Mouse (Mus musculus): ENCODE data around the gene Cep104. TPM values are rescaled to one million over a fixed set of nuclear protein-coding genes. Genes with fewer than 3 reads are reported as not detected.

The Cep104 gene
- total and polyA plus RNA-seq, 3 experiments, result 6.1 to 14.7 (median 8.6) TPM

- no peak for ATAC-seq (ENCODE audit: extremely low read depth, insufficient number of reproducible peaks, low FRiP score, poor library complexity, severe bottlenecking)
- Histone ChIP-seq H3K9me3 (replicated peaks) (no peaks in the 10 kb centered on the region), H3K27me3 (ENCODE audit: insufficient read depth, low read length) (peaks cover 2% of the 10 kb centered on the region; the same call in 1 of the 2 replicates), H3K36me3 (replicated peaks) (no peaks in the 10 kb centered on the region), H3K4me1 (ENCODE audit: insufficient read depth, low read depth, low read length) (no peaks in the 10 kb centered on the region), H3K4me3 (ENCODE audit: low read depth, low read length) (no peak overlapping the region)
- TF ChIP-seq GATA1 (IDR thresholded peaks at IDR 0.05; ENCODE audit: borderline replicate concordance, low read length) (no peak), GATA2 (IDR thresholded peaks at IDR 0.05; ENCODE audit: borderline replicate concordance, low read depth, low read length) (no peak), CTCF (IDR thresholded peaks at IDR 0.05; ENCODE audit: low read depth, low read length) (no peak), POLR2AphosphoS5 (IDR thresholded peaks at IDR 0.05; ENCODE audit: insufficient replicate concordance, low read depth, low read length) (no peak), TAL1 (conservative IDR thresholded peaks at IDR 0.05; ENCODE audit: low read depth, low read length) (no peak)
- no peak for DNase-seq (ENCODE audit: low spot score)
Measured at GRCm38 (mm10) chr4:154057696-154058095, 82.7 kb downstream of the Cep104 start.

Other genes starting within 250 kb of the Cep104 start
- 22.2 and 27.9 TPM in 2 replicates for gene A430005L14Rik, start 18.0 kb upstream of the Cep104 start, total RNA-seq (2014; fragmentation: Nextera tagmentation)
- gene A430005L14Rik, start 18.0 kb upstream of the Cep104 start, total RNA-seq (2017), result 48.7 and 57.6 TPM in 2 replicates
- 112 and 127 TPM in 2 replicates for gene A430005L14Rik, start 18.0 kb upstream of the Cep104 start, polyA plus RNA-seq (2012)
- 6.8 and 11.0 TPM in 2 replicates for gene Dffb, start 68 bp upstream of the Cep104 start, total RNA-seq (2014; fragmentation: Nextera tagmentation)
- 17.0 and 20.5 TPM in 2 replicates for gene Dffb, start 68 bp upstream of the Cep104 start, total RNA-seq (2017)
- gene Dffb, start 68 bp upstream of the Cep104 start, polyA plus RNA-seq (2012), result 13.4 and 16.7 TPM in 2 replicates
- 17.5 and 24.8 TPM in 2 replicates for gene Lrrc47, start 36.5 kb downstream of the Cep104 start, total RNA-seq (2014; fragmentation: Nextera tagmentation)
- 28.7 and 40.7 TPM in 2 replicates for gene Lrrc47, start 36.5 kb downstream of the Cep104 start, total RNA-seq (2017)
- 201 and 254 TPM in 2 replicates for gene Lrrc47, start 36.5 kb downstream of the Cep104 start, polyA plus RNA-seq (2012)
- 74.3 and 100.0 TPM in 2 replicates for gene Smim1, start 51.0 kb downstream of the Cep104 start, total RNA-seq (2014; fragmentation: Nextera tagmentation)
- gene Smim1, start 51.0 kb downstream of the Cep104 start, total RNA-seq (2017), result 69.2 and 103 TPM in 2 replicates
- gene Smim1, start 51.0 kb downstream of the Cep104 start, polyA plus RNA-seq (2012), result 58.4 and 87.4 TPM in 2 replicates
- gene Ccdc27, start 67.5 kb downstream of the Cep104 start, total RNA-seq (2014; fragmentation: Nextera tagmentation), result not detected in 2 replicates
- gene Ccdc27, start 67.5 kb downstream of the Cep104 start, total RNA-seq (2017), result not detected in 2 replicates
- gene Ccdc27, start 67.5 kb downstream of the Cep104 start, polyA plus RNA-seq (2012), result not detected in 2 replicates
- gene Trp73, start 165.0 kb downstream of the Cep104 start, total RNA-seq (2014; fragmentation: Nextera tagmentation), result not detected in 2 replicates
- gene Trp73, start 165.0 kb downstream of the Cep104 start, total RNA-seq (2017), result under 0.01 and 0.12 TPM in 2 replicates
- gene Trp73, start 165.0 kb downstream of the Cep104 start, polyA plus RNA-seq (2012), result not detected in 2 replicates
- gene Wrap73, start 167.2 kb downstream of the Cep104 start, total RNA-seq (2014; fragmentation: Nextera tagmentation), result 6.9 and 7.2 TPM in 2 replicates
- 19.4 and 23.4 TPM in 2 replicates for gene Wrap73, start 167.2 kb downstream of the Cep104 start, total RNA-seq (2017)
- gene Wrap73, start 167.2 kb downstream of the Cep104 start, polyA plus RNA-seq (2012), result 16.6 and 21.5 TPM in 2 replicates
- 44.7 and 55.8 TPM in 2 replicates for gene Tprgl, start 185.5 kb downstream of the Cep104 start, total RNA-seq (2014; fragmentation: Nextera tagmentation)
- gene Tprgl, start 185.5 kb downstream of the Cep104 start, total RNA-seq (2017), result 51.1 and 58.2 TPM in 2 replicates
- gene Tprgl, start 185.5 kb downstream of the Cep104 start, polyA plus RNA-seq (2012), result 60.8 and 61.4 TPM in 2 replicates
- not detected in 2 replicates for gene Megf6, start 195.5 kb downstream of the Cep104 start, total RNA-seq (2014; fragmentation: Nextera tagmentation)
- 0.05 and 0.23 TPM in 2 replicates for gene Megf6, start 195.5 kb downstream of the Cep104 start, total RNA-seq (2017)
- 0.01 and 0.07 TPM in 2 replicates for gene Megf6, start 195.5 kb downstream of the Cep104 start, polyA plus RNA-seq (2012)